In genomic region chr17:31832577-31832964, GRCm38 (mm10) we compare ENCODE assay signal across 1 mouse cellular context.
TF ChIP-seq lines count a peak whose summit lies in the region.

No protein-coding gene starts in this region.

TF ChIP-seq in CH12.LX, 34 proteins besides CTCF, POLR2A, EP300 and RAD21 (continued from another document):
- TF ChIP-seq IRF4 (IDR thresholded peaks at IDR 0.05; ENCODE audit: low read depth, low read length) (no peak), POLR2AphosphoS2 (IDR thresholded peaks at IDR 0.05; ENCODE audit: low read depth, low read length) (no peak), SIN3A (IDR thresholded peaks at IDR 0.05; ENCODE audit: low read length) (no peak), USF2 (conservative IDR thresholded peaks at IDR 0.05; ENCODE audit: low read depth, low read length) (no peak), MAFK (IDR thresholded peaks at IDR 0.05; ENCODE audit: insufficient replicate concordance, low read length) (no peak), ZKSCAN1 (IDR thresholded peaks at IDR 0.05; ENCODE audit: borderline replicate concordance, low read depth, low read length) (no peak), NELFE (IDR thresholded peaks at IDR 0.05; ENCODE audit: low read depth, low read length) (no peak), NRF1 (IDR thresholded peaks at IDR 0.05; ENCODE audit: low read depth, low read length) (no peak), RCOR1 (conservative IDR thresholded peaks at IDR 0.05; ENCODE audit: low read depth, low read length) (no peak), JUN (IDR thresholded peaks at IDR 0.05; ENCODE audit: insufficient read depth, low read depth, low read length) (no peak), TBP (conservative IDR thresholded peaks at IDR 0.05; ENCODE audit: low read depth, low read length) (no peak), CHD2 (IDR thresholded peaks at IDR 0.05; ENCODE audit: low read length) (no peak)
